Mouse (Mus musculus): ENCODE measurements around the gene Ints6l. TPM values are rescaled to one million over a fixed set of nuclear protein-coding genes. Genes with fewer than 3 reads are reported as not detected.

Gene Ints6l
- total and polyA plus RNA-seq, 3 experiments, result 9.8 to 124 (median 56.1) TPM

GRCm38 (mm10) chrX:56446487-56447428, 7.9 kb upstream of the Ints6l start (continued):
- TF ChIP-seq HCFC1 (IDR thresholded peaks at IDR 0.05; ENCODE audit: low read depth, low read length) (0 out of 2 replicates have a peak, but pooled peaks have one; percentile 33), MAZ (IDR thresholded peaks at IDR 0.05; ENCODE audit: low read depth, low read length) (no peak), ZKSCAN1 (IDR thresholded peaks at IDR 0.05; ENCODE audit: low read depth, low read length) (no peak), MXI1 (IDR thresholded peaks at IDR 0.05; ENCODE audit: low read depth, low read length) (peak; percentile 81)

GRCm38 (mm10) chrX:56447524-56448015, 7.1 kb upstream of the Ints6l start, which contains the start of gene Gm2174:
TSS of gene Gm2174 (plus strand) at chrX:56447965.
- peak; percentile 31; the same call in 1 of the 2 replicates for TF ChIP-seq TCF12 (IDR thresholded peaks at IDR 0.05; ENCODE audit: low read depth, low read length)
- peak; percentile 78 for TF ChIP-seq GATA1 (IDR thresholded peaks at IDR 0.05; ENCODE audit: low read depth, low read length)
- peak in 1 of 2 experiments; percentile 35; a peak in 1 of 4 replicates for TF ChIP-seq EP300 (IDR thresholded peaks at IDR 0.05; ENCODE audit: low read depth in 1 of 2, low read length in 2 of 2)
- no peak for TF ChIP-seq CTCF (IDR thresholded peaks at IDR 0.05 in 2 of 3, conservative IDR thresholded peaks at IDR 0.05 in 1 of 3; ENCODE audit: control insufficient read depth in 1 of 3, insufficient read depth in 1 of 3, low read depth in 2 of 3, low read length in 3 of 3, poor library complexity in 1 of 3, severe bottlenecking in 1 of 3)
- TF ChIP-seq POLR2AphosphoS2 (IDR thresholded peaks at IDR 0.05; ENCODE audit: low read length), result no peak
- TF ChIP-seq ZNF384 (IDR thresholded peaks at IDR 0.05; ENCODE audit: low read depth, low read length), result peak; percentile 25; the same call in 1 of the 2 replicates

GRCm38 (mm10) chrX:56455372-56456246, 952 bp downstream of the Ints6l start:
- H3K4me1 ChIP-seq (ENCODE audit: control insufficient read depth in 1 of 2, insufficient read depth in 2 of 2, low read length in 2 of 2), result peaks cover 4 to 5% of the 10 kb centered on the region in 2 experiments
- H3K9ac ChIP-seq (ENCODE audit: control insufficient read depth, low read depth, low read length, poor library complexity, severe bottlenecking), result peak overlapping the region; percentile 88
- H3K79me2 ChIP-seq (ENCODE audit: control insufficient read depth, insufficient read depth, low read length, poor library complexity), result peaks cover 3% of the 10 kb centered on the region; the same call in 1 of the 2 replicates
- peak overlapping the region; percentile 67 to 83 for H3K4me3 ChIP-seq (ENCODE audit: control insufficient read depth in 1 of 2, insufficient read depth in 1 of 2, low read depth in 2 of 2, low read length in 2 of 2)
- no peaks in the 10 kb centered on the region for H3K27me3 ChIP-seq (ENCODE audit: control insufficient read depth in 1 of 2, insufficient read depth in 2 of 2, low read length in 2 of 2)
- peak overlapping the region; percentile 87 for H3K27ac ChIP-seq (ENCODE audit: control insufficient read depth, low read depth, low read length)
- DNase-seq (ENCODE audit: low read depth, low spot score), result peak; percentile 87
- H3K9me3 ChIP-seq (replicated peaks; ENCODE audit: insufficient read depth, low read length), result no peaks in the 10 kb centered on the region
- peaks cover 0 to 29% of the 10 kb centered on the region in 2 experiments; a peak in 2 of 4 replicates for H3K36me3 ChIP-seq (ENCODE audit: control insufficient read depth in 1 of 2, insufficient read depth in 2 of 2, low read length in 2 of 2)
- TF ChIP-seq ZKSCAN1 (IDR thresholded peaks at IDR 0.05; ENCODE audit: low read depth, low read length) (no peak), USF1 (IDR thresholded peaks at IDR 0.05; ENCODE audit: low read depth, low read length) (no peak), MYC (IDR thresholded peaks at IDR 0.05; ENCODE audit: low read depth, low read length) (no peak), MAZ (IDR thresholded peaks at IDR 0.05; ENCODE audit: low read depth, low read length) (peak; percentile 65; the same call in 1 of the 2 replicates), MYB (IDR thresholded peaks at IDR 0.05; ENCODE audit: low read depth, low read length) (no peak), ZC3H11A (IDR thresholded peaks at IDR 0.05; ENCODE audit: low read depth, low read length) (no peak), TCF12 (IDR thresholded peaks at IDR 0.05; ENCODE audit: low read depth, low read length) (0 out of 2 replicates have a peak, but pooled peaks have one; percentile 8), MXI1 (IDR thresholded peaks at IDR 0.05; ENCODE audit: low read depth, low read length) (no peak), POLR2AphosphoS2 (IDR thresholded peaks at IDR 0.05; ENCODE audit: low read length) (no peak), NELFE (IDR thresholded peaks at IDR 0.05; ENCODE audit: low read depth, low read length) (peak; percentile 30), JUND (IDR thresholded peaks at IDR 0.05; ENCODE audit: low read depth, low read length) (no peak), BHLHE40 (IDR thresholded peaks at IDR 0.05; ENCODE audit: borderline replicate concordance, low read depth, low read length) (no peak), KAT2A (conservative IDR thresholded peaks at IDR 0.05; ENCODE audit: low read depth, low read length) (no peak), HCFC1 (IDR thresholded peaks at IDR 0.05; ENCODE audit: low read depth, low read length) (no peak), ZMIZ1 (IDR thresholded peaks at IDR 0.05; ENCODE audit: low read depth, low read length) (0 out of 2 replicates have a peak, but pooled peaks have one; percentile 1), UBTF (IDR thresholded peaks at IDR 0.05; ENCODE audit: borderline replicate concordance, insufficient read depth, low read depth, low read length) (no peak), GABPA (IDR thresholded peaks at IDR 0.05; ENCODE audit: low read depth, low read length) (no peak), RAD21 (IDR thresholded peaks at IDR 0.05; ENCODE audit: low read depth, low read length) (no peak), MAX (IDR thresholded peaks at IDR 0.05; ENCODE audit: low read length) (no peak)

More at GRCm38 (mm10) chrX:56447524-56448015, 7.1 kb upstream of the Ints6l start, which contains the start of gene Gm2174:
- Histone ChIP-seq H3K4me1 (ENCODE audit: control insufficient read depth in 1 of 2, insufficient read depth in 2 of 2, low read length in 2 of 2) (peaks cover 9 to 34% of the 10 kb centered on the region in 2 experiments), H3K27ac (ENCODE audit: control insufficient read depth, low read depth, low read length) (peak within 1 kb of the TSS; percentile 86), H3K4me3 (ENCODE audit: control insufficient read depth in 1 of 2, insufficient read depth in 1 of 2, low read depth in 2 of 2, low read length in 2 of 2) (peak within 1 kb of the TSS; percentile 25 to 33; a peak in 3 of 4 replicates), H3K79me2 (ENCODE audit: control insufficient read depth, insufficient read depth, low read length, poor library complexity) (no peaks in the 10 kb centered on the region), H3K36me3 (ENCODE audit: control insufficient read depth in 1 of 2, insufficient read depth in 2 of 2, low read length in 2 of 2) (peaks cover 0 to 31% of the 10 kb centered on the region in 2 experiments; a peak in 2 of 4 replicates), H3K27me3 (ENCODE audit: control insufficient read depth in 1 of 2, insufficient read depth in 2 of 2, low read length in 2 of 2) (no peaks in the 10 kb centered on the region), H3K9ac (ENCODE audit: control insufficient read depth, low read depth, low read length, poor library complexity, severe bottlenecking) (peak within 1 kb of the TSS; percentile 37), H3K9me3 (replicated peaks; ENCODE audit: insufficient read depth, low read length) (no peaks in the 10 kb centered on the region)
- DNase-seq (ENCODE audit: low read depth, low spot score), result no peak
